8 mouse cellular contexts compared by ENCODE assay signal in genomic region chr8:48481709-48482671, GRCm38 (mm10).
DNase-seq lines count a peak whose midpoint lies in the region; ATAC-seq and TF ChIP-seq lines count a peak whose summit lies in the region.

No protein-coding gene starts in this region.

- H3K36me3 ChIP-seq in forebrain, postnatal 0 days (ENCODE audit: insufficient read depth) = no peaks in the 10 kb centered on the region
- H3K36me3 ChIP-seq in hindbrain, embryonic 15.5 days = no peaks in the 10 kb centered on the region
- H3K36me3 ChIP-seq in neural tube, embryonic 13.5 days = no peaks in the 10 kb centered on the region

- 0 out of 2 replicates have a peak, but pooled peaks have one; percentile 3 for TF ChIP-seq CTCF in forebrain, postnatal 0 days (IDR thresholded peaks at IDR 0.05; ENCODE audit: low read depth)

- H3K4me3 ChIP-seq in forebrain, postnatal 0 days (ENCODE audit: low read depth, low read length) = no peak overlapping the region
- H3K4me3 ChIP-seq in hindbrain, embryonic 15.5 days = no peak overlapping the region
- H3K4me3 ChIP-seq in neural tube, embryonic 13.5 days = no peak overlapping the region

- H3K27ac ChIP-seq in forebrain, postnatal 0 days (ENCODE audit: low read depth, low read length) = no peak overlapping the region
- peak overlapping the region; percentile 72 for H3K27ac ChIP-seq in hindbrain, embryonic 15.5 days (replicated peaks)
- peak overlapping the region; percentile 76 for H3K27ac ChIP-seq in neural tube, embryonic 13.5 days (replicated peaks)

- no peaks in the 10 kb centered on the region for H3K9me3 ChIP-seq in forebrain, postnatal 0 days (ENCODE audit: low read length)
- no peaks in the 10 kb centered on the region for H3K9me3 ChIP-seq in hindbrain, embryonic 15.5 days
- no peaks in the 10 kb centered on the region for H3K9me3 ChIP-seq in neural tube, embryonic 13.5 days

- H3K9ac ChIP-seq in forebrain, postnatal 0 days = no peak overlapping the region
- H3K9ac ChIP-seq in hindbrain, embryonic 15.5 days = no peak overlapping the region
- peak overlapping the region; percentile 41; the same call in 1 of the 2 replicates for H3K9ac ChIP-seq in neural tube, embryonic 13.5 days

- WGBS in forebrain, postnatal 0 days = 60% methylated on average over 33 of the region's 33 CpGs
- 52% methylated on average over 33 of the region's 33 CpGs for WGBS in hindbrain, embryonic 15.5 days
- WGBS in neural tube, embryonic 13.5 days = 58% methylated on average over 33 of the region's 33 CpGs

- no peak overlapping the region for H3K4me2 ChIP-seq in forebrain, postnatal 0 days (ENCODE audit: low read depth)
- H3K4me2 ChIP-seq in hindbrain, embryonic 15.5 days = peak overlapping the region; percentile 22; the same call in 1 of the 2 replicates
- H3K4me2 ChIP-seq in neural tube, embryonic 13.5 days = peak overlapping the region; percentile 26; the same call in 1 of the 2 replicates

- DNase-seq in frontal cortex, postnatal 25 days (ENCODE audit: low spot score in 2 of 2) = no peak
- DNase-seq in 3T3-L1 (ENCODE audit: low read depth, low spot score) = peak; percentile 2
- DNase-seq in forebrain, postnatal 0 days = no peak
- DNase-seq in spleen, postnatal 10 days (ENCODE audit: low spot score in 2 of 2) = no peak

- H3K4me1 ChIP-seq in forebrain, postnatal 0 days (ENCODE audit: insufficient read depth) = no peaks in the 10 kb centered on the region
- H3K4me1 ChIP-seq in hindbrain, embryonic 15.5 days (replicated peaks) = peaks cover 21% of the 10 kb centered on the region
- peaks cover 44% of the 10 kb centered on the region for H3K4me1 ChIP-seq in neural tube, embryonic 13.5 days (replicated peaks)

- peak; percentile 97 for ATAC-seq in frontal cortex, adult (ENCODE audit: low TSS enrichment)
- peak; percentile 38; the same call in 1 of the 2 replicates for ATAC-seq in forebrain, postnatal 0 days
- ATAC-seq in hindbrain, embryonic 15.5 days (ENCODE audit: low FRiP score, low read depth) = peak; percentile 53; the same call in 1 of the 2 replicates
- ATAC-seq in neural tube, embryonic 13.5 days (ENCODE audit: low read depth) = peak; percentile 40
- ATAC-seq in monocyte, adult 5-6 weeks (replicated peaks; ENCODE audit: insufficient number of reproducible peaks, low FRiP score, low TSS enrichment, poor library complexity, severe bottlenecking) = no peak

- no peaks in the 10 kb centered on the region for H3K27me3 ChIP-seq in forebrain, postnatal 0 days (ENCODE audit: insufficient read depth, low read length)
- no peaks in the 10 kb centered on the region for H3K27me3 ChIP-seq in hindbrain, embryonic 15.5 days
- H3K27me3 ChIP-seq in neural tube, embryonic 13.5 days = 0 out of 2 replicates have a peak, but pooled peaks cover 4% of the 10 kb centered on the region
